Mouse (Mus musculus): ENCODE data around the gene Kirrel.

The Kirrel gene

DNA sequence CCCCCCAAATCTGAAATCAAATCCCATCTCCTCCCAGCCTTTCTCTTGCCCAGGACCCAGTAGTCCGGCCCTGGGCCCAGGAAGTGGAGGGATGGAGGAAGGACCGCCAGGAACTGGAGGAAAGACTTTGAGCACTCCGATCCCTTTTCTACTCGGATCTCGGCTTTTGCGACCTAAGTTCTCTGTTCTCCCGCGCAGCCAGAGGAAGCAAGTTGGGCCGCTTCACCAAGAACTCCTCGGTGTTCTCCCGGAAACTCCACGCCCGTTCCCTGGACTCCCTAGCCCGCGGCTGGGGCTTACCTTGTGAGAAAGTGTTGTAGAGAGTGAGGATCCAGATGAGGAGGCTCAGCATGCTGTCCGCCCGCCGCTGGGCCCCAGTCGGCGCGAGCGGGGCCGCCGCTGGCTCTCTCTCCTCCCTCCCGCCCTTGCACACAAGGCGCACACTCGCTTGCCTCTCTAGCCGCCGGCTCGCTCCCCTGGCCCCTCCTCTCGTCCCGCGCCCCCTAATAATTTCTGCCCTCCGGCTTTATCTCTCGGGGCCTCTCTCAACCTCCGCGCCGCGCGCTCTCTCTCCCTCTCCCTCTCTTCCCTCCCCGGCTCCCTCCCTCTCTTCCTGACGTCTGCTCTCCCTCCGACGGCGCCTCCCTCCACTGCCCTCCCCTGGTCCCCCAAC lies at the start of gene Kirrel:
Gene Kirrel (minus strand): TSS at position 652 of the 673 bp plus-strand sequence.
- DNase-seq, result peak; percentile 59 to 65

DNA sequence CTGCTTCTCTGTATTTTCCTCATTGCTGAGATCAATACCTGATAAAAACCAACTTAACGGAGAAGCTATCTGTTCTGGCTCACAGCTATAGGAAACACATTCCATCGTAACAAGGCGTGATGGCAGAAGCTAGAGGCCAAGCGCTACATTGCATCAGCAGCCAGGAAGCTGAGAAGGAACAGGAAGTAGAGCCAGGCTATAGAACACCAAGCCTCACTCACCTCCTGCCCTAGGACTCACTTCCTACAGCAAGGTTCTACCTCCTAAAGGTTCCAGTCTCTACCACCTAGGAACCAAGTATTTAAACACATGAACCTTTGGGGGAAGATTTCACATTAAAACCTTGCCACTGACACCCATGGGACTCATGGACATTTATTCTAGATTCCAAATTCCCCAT lies 49.1 kb upstream of the Kirrel start:
- DNase-seq, result no peak

DNA sequence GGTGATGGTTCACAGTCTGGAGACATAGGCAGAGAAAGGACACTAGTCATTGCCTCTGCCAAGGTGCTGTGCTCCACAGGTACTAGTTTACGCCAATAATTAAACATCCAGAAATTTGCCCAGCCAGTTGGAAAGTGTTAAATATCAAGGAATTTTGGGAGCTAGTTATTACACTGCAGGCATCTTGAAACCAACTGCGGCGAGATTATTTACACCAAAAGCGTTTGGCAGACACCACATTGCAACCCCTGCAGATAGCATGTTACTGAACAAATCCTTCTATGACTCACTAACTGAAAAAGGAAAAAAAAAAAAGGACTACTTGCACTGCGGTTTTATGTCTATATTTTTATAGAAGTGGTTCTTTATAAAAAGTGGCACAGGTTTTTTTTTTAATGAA lies 47.8 kb upstream of the Kirrel start:
- peak; percentile 5 to 31 for DNase-seq

DNA sequence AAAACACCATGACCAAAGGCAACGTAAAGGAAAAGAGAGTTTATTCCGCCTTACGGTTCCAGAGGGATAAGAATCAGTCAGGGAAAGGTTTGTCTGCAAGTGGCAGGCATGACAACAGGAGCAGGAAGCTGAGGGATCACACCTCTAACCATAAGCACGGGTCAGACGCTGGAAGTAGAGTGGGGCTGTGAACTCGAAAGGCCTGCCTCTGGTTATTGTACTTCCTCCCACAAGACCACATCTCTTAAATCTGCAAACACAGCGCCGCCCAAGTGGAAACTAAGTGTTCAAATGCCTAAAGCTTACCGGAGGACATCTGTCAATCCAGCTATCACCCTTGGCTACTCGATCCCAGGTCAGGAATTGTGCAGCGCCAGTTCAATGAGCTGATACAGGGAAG lies 40.6 kb upstream of the Kirrel start:
- DNase-seq, result no peak

GRCm38 (mm10) chr3:87214221-87214864 lies 39.8 kb upstream of the Kirrel start:
- DNase-seq, result no peak

DNA sequence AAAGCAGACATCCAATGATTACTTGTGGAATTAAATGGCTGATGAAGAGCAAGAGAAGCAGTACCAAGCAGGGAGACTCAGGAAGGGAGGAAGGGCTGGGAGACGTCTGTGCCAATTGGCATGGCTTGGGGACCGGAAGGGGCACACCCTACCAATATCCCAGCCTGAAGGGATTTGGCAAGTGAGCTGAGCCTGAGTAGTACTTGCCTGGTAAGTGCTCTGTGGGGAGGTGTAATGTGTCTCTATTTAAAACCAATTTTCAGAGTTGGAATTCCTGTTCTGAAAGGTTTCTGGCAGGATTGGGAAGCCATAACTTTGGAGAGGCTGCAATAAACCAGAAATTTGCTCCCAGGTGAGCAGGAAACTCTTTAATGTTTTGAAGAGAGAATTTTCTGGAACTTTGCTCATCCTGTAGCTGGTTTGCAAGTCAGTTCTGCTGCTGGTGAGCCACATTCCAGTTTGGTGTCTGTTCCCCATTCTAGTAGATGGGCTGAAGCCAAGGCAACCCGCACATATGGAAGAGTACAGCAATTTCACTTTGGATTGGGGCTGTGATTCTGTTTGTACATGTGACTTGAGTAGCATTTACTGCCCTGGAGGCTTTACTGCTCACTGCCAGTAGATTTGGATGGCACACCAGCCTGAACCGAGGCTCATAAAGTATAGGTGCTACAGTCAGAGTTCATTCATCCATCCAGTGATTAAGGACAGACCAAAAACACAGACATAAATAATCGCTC lies 32.0 kb upstream of the Kirrel start:
- no peak for DNase-seq

- no peak for DNase-seq
Observed at GRCm38 (mm10) chr3:87196637-87197036, 22.1 kb upstream of the Kirrel start.

GRCm38 (mm10) chr3:87195041-87195440 lies 20.5 kb upstream of the Kirrel start:
- DNase-seq, result no peak

GRCm38 (mm10) chr3:87194591-87194990 lies 20.0 kb upstream of the Kirrel start:
- DNase-seq, result no peak

- no peak for DNase-seq
Observed at GRCm38 (mm10) chr3:87193756-87194155, 19.2 kb upstream of the Kirrel start.

DNA sequence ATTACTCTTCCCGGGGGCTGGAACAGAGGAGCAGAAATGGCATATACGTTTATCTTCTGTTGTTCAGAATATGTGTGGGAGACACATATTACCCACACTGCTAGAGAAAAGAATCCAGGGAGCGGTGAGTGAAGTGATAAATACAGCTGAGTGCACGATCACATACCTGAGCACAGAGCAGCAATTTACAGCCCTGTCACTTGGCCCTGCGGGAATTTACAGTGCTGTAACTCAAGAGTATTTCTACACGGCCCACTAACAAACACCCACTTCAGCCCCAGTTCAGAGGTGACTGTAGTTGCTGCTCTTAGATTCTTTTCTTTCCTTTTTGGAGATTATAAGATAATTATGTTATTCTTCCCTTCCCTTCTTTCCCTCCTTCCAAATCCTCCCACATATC lies 18.8 kb upstream of the Kirrel start:
- DNase-seq, result no peak

GRCm38 (mm10) chr3:87176687-87177086 lies 2.1 kb upstream of the Kirrel start:
- no peak for DNase-seq

GRCm38 (mm10) chr3:87175438-87175815 lies 880 bp upstream of the Kirrel start:
- peak; percentile 42 to 60 for DNase-seq

DNA sequence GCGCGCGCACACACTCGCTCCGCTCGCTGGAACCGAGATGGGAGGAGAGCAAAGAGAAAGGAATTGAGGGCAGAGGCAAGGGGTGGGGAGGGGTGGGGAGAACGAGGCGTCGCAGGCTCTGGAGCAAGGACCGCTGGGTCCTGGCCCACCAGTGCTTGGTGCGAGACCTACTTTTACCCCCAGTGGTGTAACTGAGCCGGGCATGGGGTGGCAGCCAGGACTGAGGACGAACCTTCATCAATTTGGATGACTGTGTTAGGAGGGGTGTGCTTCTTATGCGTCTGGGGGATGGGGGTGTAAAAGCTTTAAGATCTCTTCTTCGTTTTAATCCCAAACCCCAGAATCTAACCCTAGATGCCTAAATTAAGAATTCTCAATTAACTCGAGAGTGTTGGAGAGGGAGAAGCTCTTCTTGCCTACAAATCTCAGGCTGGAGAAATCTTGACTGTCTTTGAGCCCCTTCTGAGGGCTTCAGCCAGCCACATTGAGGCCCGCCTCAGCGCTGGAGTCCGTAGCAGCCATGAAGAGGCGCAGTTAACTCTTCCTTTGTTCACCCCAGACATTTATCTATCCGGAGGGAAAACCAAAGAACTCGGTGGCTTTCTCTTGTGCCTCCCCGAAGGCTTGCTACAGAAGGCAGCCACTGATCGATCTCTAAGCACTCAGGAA lies 356 bp upstream of the Kirrel start:
- no peak for DNase-seq

DNA sequence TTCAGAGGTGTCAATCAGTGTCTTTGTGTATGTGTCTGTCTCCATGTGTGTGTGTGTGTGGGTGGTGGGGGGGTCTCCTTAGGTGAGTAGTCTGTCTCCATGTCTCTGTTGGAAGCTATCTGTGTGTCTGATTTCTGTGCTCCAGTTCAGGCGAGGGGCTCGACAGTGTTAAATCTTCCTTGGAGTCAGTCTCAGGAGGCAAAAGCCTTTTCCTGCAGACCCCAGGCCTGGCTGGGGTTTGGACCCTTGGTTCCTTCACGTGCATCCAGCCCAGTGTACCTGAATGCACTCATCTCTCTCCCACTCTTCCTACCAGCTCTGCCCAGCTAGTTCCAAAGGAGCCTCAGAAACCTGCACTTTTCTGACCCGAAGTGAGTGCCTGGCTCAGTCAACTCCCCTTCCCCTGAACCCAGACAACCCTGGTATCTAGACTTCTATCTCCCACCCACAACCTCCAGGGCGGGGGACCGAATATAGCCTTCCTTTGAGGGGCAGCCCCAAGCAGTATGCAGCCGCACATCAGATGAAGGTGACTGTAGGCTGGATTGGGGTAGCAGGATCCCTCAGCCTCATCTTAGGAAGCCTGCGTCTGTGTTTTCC lies 961 bp downstream of the Kirrel start:
- no peak for DNase-seq

DNA sequence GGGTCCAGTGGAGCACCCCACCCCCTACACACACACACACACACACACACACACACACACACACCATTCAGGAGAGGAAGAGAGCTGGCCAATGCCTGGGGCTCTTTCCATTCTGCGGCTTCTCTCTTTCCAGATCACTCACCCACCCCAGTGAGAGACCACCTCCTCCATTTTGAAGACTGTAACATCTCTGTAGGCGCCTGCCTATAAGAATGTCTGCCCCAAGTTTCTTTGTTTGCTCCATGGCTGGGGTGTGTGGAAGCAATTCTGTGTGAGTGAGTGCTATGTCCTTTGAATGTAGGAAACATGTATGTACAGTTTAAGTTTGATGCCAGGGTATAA lies 1.5 kb downstream of the Kirrel start:
- no peak for DNase-seq

- DNase-seq, result peak in 1 of 2 experiments; percentile 31
Observed at GRCm38 (mm10) chr3:87172351-87173102, 2.0 kb downstream of the Kirrel start.

- DNase-seq, result peak; percentile 24
Observed at GRCm38 (mm10) chr3:87171201-87172100, 3.1 kb downstream of the Kirrel start.

GRCm38 (mm10) chr3:87169402-87170015 lies 5.0 kb downstream of the Kirrel start:
- no peak for DNase-seq

DNA sequence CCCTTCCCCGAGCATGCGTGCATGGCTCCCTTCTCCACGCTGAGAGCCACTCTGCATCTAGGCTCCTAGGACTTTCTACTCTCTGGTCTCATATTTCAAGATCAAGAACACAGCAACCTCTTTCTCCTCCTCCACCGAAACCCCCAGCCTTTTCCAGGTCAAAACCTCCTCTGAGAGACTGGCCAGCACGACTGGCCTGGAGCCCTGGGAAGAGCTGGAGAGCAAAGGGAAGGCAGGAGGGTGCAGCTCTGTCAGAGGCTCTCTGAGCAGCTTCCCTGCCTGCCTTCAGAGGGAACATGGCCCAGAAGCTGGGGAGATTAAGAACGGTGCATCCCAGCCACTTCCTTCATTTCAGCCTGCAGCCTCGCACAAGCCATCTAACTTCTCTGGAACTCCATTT lies 5.8 kb downstream of the Kirrel start:
- no peak for DNase-seq

DNA sequence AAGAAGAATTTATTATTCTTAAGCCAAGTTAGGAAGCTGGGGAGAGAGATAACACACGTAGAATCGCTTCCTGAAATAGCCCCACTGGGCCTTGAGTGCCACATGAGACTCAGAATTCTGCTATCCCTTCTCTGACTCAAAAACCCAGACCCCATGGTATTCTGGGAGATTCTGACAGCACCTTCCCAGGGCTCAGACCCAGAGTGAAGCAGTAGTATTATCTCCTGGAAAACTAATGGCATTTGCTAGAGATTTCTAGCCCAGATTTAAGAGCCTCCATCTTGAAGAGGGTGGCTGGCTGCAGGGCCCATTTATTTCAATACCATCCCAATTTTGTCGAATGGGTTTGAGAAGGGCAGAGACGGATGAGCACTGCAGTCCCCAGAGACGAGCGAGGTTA lies 6.9 kb downstream of the Kirrel start:
- DNase-seq, result no peak

All from cerebellum, postnatal 14 days (tissue).